Mouse (Mus musculus) G1E (cell line): Measurements from ENCODE around the gene Irf2bp2. TPM values are rescaled to one million over a fixed set of nuclear protein-coding genes. Genes with fewer than 3 reads are reported as not detected.

Experiments
- ATAC-seq: 2 replicates; pipeline ENCODE4 v1.8.0; 2016; ENCODE audit warnings: mild to moderate bottlenecking; ENCODE audit not compliant: insufficient number of reproducible peaks, poor library complexity, low FRiP score, severe bottlenecking; ENCODE audit errors: extremely low read depth
- DNase-seq: peaks from one replicate; pipeline ENCODE4 v3.0.0; 2012; ENCODE audit warnings: low spot score
- H3K27me3 ChIP-seq: 2 replicates; pipeline ENCODE4 v1.6.1; 2012; ENCODE audit warnings: mild to moderate bottlenecking, low read length, inconsistent platforms; ENCODE audit not compliant: insufficient read depth
- H3K36me3 ChIP-seq: replicated peaks from 2 replicates; pipeline ENCODE3; 2012; ENCODE audit warnings: mild to moderate bottlenecking, inconsistent platforms
- H3K4me1 ChIP-seq: 2 replicates; pipeline ENCODE4 v1.6.1; 2012; ENCODE audit warnings: low read depth, low read length, inconsistent platforms, mixed read lengths; ENCODE audit not compliant: insufficient read depth
- H3K4me3 ChIP-seq: 2 replicates; pipeline ENCODE4 v1.5.1; 2012; ENCODE audit warnings: low read depth, mild to moderate bottlenecking, inconsistent platforms, low read length, moderate library complexity, mixed read lengths
- H3K9me3 ChIP-seq: replicated peaks from 2 replicates; pipeline ENCODE4 v1.6.1; 2012; ENCODE audit warnings: inconsistent platforms
- CTCF ChIP-seq: IDR thresholded peaks from 2 replicates; pipeline ENCODE4 v1.5.1; 2012; ENCODE audit warnings: low read depth, low read length, inconsistent platforms, mixed read lengths
- GATA1 ChIP-seq: IDR thresholded peaks from 2 replicates; pipeline ENCODE4 v1.6.1; 2012; ENCODE audit warnings: borderline replicate concordance, low read length, inconsistent platforms, mixed read lengths
- GATA2 ChIP-seq: IDR thresholded peaks from 2 replicates; pipeline ENCODE4 v1.6.1; 2012; ENCODE audit warnings: low read depth, low read length, inconsistent platforms, borderline replicate concordance
- POLR2AphosphoS5 ChIP-seq: IDR thresholded peaks from 2 replicates; pipeline ENCODE4 v1.6.1; 2012; ENCODE audit warnings: low read depth, low read length, inconsistent platforms; ENCODE audit not compliant: insufficient replicate concordance
- TAL1 ChIP-seq: conservative IDR thresholded peaks from 2 replicates; pipeline ENCODE4 v1.6.1; 2012; ENCODE audit warnings: low read depth, low read length, inconsistent platforms, mixed read lengths
- polyA plus RNA-seq: library from polyadenylated mRNA; stranded (reverse); fragments of >175 nt; gene quantifications from 2 replicates; pipeline ENCODE4 v1.2.3, GENCODE M21; 2012
- total RNA-seq, 2 experiments: library from RNA; stranded (forward) in 1 of 2; stranded (reverse) in 1 of 2; fragments of 200-1000 nt in 1 of 2; fragments of >200 nt in 1 of 2; fragmentation: Nextera tagmentation in 1 of 2; gene quantifications; 2 replicates each; pipeline ENCODE4 v1.2.3; 2014 to 2017

The Irf2bp2 gene
- total and polyA plus RNA-seq, 3 experiments = 78.9 to 231 (median 101) TPM

GRCm38 (mm10) chr8:126598218-126598617, 4.4 kb upstream of the Irf2bp2 start:
- Histone ChIP-seq H3K4me1 (peaks cover 81% of the 10 kb centered on the region), H3K4me3 (peak overlapping the region; percentile 5; the same call in 1 of the 2 replicates), H3K9me3 (no peaks in the 10 kb centered on the region), H3K36me3 (no peaks in the 10 kb centered on the region), H3K27me3 (no peaks in the 10 kb centered on the region)
- peak; percentile 59 for DNase-seq
- ATAC-seq = peak; percentile 51
- TF ChIP-seq GATA1 (no peak), TAL1 (peak; percentile 92), POLR2AphosphoS5 (peak; percentile 38; the same call in 1 of the 2 replicates)

GRCm38 (mm10) chr8:126596721-126597120, 2.9 kb upstream of the Irf2bp2 start:
- no peaks in the 10 kb centered on the region for H3K9me3 ChIP-seq
- no peak for ATAC-seq
- H3K4me3 ChIP-seq = peak overlapping the region; percentile 99; the same call in 1 of the 2 replicates
- H3K27me3 ChIP-seq = no peaks in the 10 kb centered on the region
- H3K36me3 ChIP-seq = peaks cover 14% of the 10 kb centered on the region
- no peak for DNase-seq
- TF ChIP-seq CTCF (no peak), POLR2AphosphoS5 (no peak), GATA1 (no peak), TAL1 (no peak), GATA2 (no peak)
- H3K4me1 ChIP-seq = peaks cover 66% of the 10 kb centered on the region

- peak; percentile 32 for ATAC-seq
- peak; percentile 71 for DNase-seq
- no peaks in the 10 kb centered on the region for H3K27me3 ChIP-seq
- H3K9me3 ChIP-seq = no peaks in the 10 kb centered on the region
- TF ChIP-seq POLR2AphosphoS5 = no peak
- TF ChIP-seq TAL1 = no peak
- no peak for TF ChIP-seq CTCF
- TF ChIP-seq GATA2 = no peak
- no peak for TF ChIP-seq GATA1
- H3K4me3 ChIP-seq = peak overlapping the region; percentile 99
- peaks cover 20% of the 10 kb centered on the region for H3K36me3 ChIP-seq
- peaks cover 61% of the 10 kb centered on the region for H3K4me1 ChIP-seq
Measured at GRCm38 (mm10) chr8:126596097-126596634, 2.4 kb upstream of the Irf2bp2 start.

GRCm38 (mm10) chr8:126595204-126596061, 1.6 kb upstream of the Irf2bp2 start:
- peak overlapping the region; percentile 99 for H3K4me3 ChIP-seq
- no peaks in the 10 kb centered on the region for H3K27me3 ChIP-seq
- H3K36me3 ChIP-seq = peaks cover 23% of the 10 kb centered on the region
- DNase-seq (no peak), ATAC-seq (0 out of 2 replicates have a peak, but pooled peaks have one; percentile 0)
- no peaks in the 10 kb centered on the region for H3K9me3 ChIP-seq
- TF ChIP-seq GATA1 (no peak), GATA2 (no peak), POLR2AphosphoS5 (no peak), CTCF (no peak), TAL1 (no peak)
- peaks cover 53% of the 10 kb centered on the region for H3K4me1 ChIP-seq

GRCm38 (mm10) chr8:126594481-126595000, 755 bp upstream of the Irf2bp2 start:
- TF ChIP-seq GATA2 (no peak), GATA1 (no peak), CTCF (no peak), POLR2AphosphoS5 (0 out of 2 replicates have a peak, but pooled peaks have one; percentile 41)
- DNase-seq = peak; percentile 87
- H3K4me1 ChIP-seq = peaks cover 45% of the 10 kb centered on the region

GRCm38 (mm10) chr8:126592771-126593571, 815 bp downstream of the Irf2bp2 start:
- ATAC-seq (no peak), DNase-seq (no peak)
- peak overlapping the region; percentile 99 for H3K4me3 ChIP-seq
- H3K27me3 ChIP-seq = no peaks in the 10 kb centered on the region
- no peak for TF ChIP-seq GATA1
- TF ChIP-seq TAL1 = no peak
- TF ChIP-seq GATA2 = no peak
- no peak for TF ChIP-seq CTCF
- TF ChIP-seq POLR2AphosphoS5 = no peak
- H3K9me3 ChIP-seq = no peaks in the 10 kb centered on the region
- H3K36me3 ChIP-seq = peaks cover 40% of the 10 kb centered on the region
- peaks cover 30% of the 10 kb centered on the region for H3K4me1 ChIP-seq

More at GRCm38 (mm10) chr8:126594481-126595000, 755 bp upstream of the Irf2bp2 start:
- H3K36me3 ChIP-seq = peaks cover 31% of the 10 kb centered on the region
- peak; percentile 51 for ATAC-seq
- no peaks in the 10 kb centered on the region for H3K27me3 ChIP-seq
- H3K4me3 ChIP-seq = peak overlapping the region; percentile 99
- H3K9me3 ChIP-seq = no peaks in the 10 kb centered on the region
